Mouse (Mus musculus) spleen, postnatal 4 days (tissue): Measurements from ENCODE around the gene Hand1.
A peak's percentile ranks its signal among the peaks of the same experiment; 100 is the strongest.
"Not testable (repeated sequence)": the region's sequence is repeated elsewhere in the genome, so short reads cannot be mapped to it uniquely, and the experiment has no call there.

Experiments used
- DNase-seq, 2 experiments: peaks; one replicate each; pipeline ENCODE4 v3.0.0; 2022; ENCODE audit warnings: low spot score in 2 of 2

Gene Hand1

GRCm38 (mm10) chr11:57834031-57834430 is 1.4 kb upstream of the Hand1 start:
- no peak for DNase-seq

- no peak for DNase-seq
Observed at GRCm38 (mm10) chr11:57833296-57833977, 819 bp upstream of the Hand1 start.

- no peak for DNase-seq
Observed at GRCm38 (mm10) chr11:57831861-57832260, 757 bp downstream of the Hand1 start.

- no peak for DNase-seq
Observed at GRCm38 (mm10) chr11:57831281-57831781, 1.3 kb downstream of the Hand1 start.

GRCm38 (mm10) chr11:57829871-57830775 is 2.5 kb downstream of the Hand1 start:
- no peak for DNase-seq

- DNase-seq, result no peak
Observed at GRCm38 (mm10) chr11:57828955-57829870, 3.4 kb downstream of the Hand1 start.

GRCm38 (mm10) chr11:57827915-57828545 is 4.6 kb downstream of the Hand1 start:
- DNase-seq, result no peak

GRCm38 (mm10) chr11:57827048-57827914 is 5.3 kb downstream of the Hand1 start:
- DNase-seq, result no peak

- not testable (repeated sequence) for DNase-seq
Observed at GRCm38 (mm10) chr11:57825234-57825633, 7.4 kb downstream of the Hand1 start.

- DNase-seq, result no peak
Observed at GRCm38 (mm10) chr11:57823714-57824113, 8.9 kb downstream of the Hand1 start.

- not testable (repeated sequence) for DNase-seq
Observed at GRCm38 (mm10) chr11:57823159-57823558, 9.5 kb downstream of the Hand1 start.

- DNase-seq, result peak; percentile 78 to 96
Observed at GRCm38 (mm10) chr11:57819999-57820581, 12.5 kb downstream of the Hand1 start.

GRCm38 (mm10) chr11:57818189-57818588 is 14.4 kb downstream of the Hand1 start:
- DNase-seq, result no peak

- no peak for DNase-seq
Observed at GRCm38 (mm10) chr11:57813641-57814040, 19.0 kb downstream of the Hand1 start.

GRCm38 (mm10) chr11:57812212-57812611 is 20.4 kb downstream of the Hand1 start:
- DNase-seq, result no peak

- DNase-seq, result no peak
Observed at GRCm38 (mm10) chr11:57811006-57811405, 21.6 kb downstream of the Hand1 start.

GRCm38 (mm10) chr11:57809732-57810098 is 22.9 kb downstream of the Hand1 start:
- DNase-seq, result no peak

GRCm38 (mm10) chr11:57809017-57809731 is 23.4 kb downstream of the Hand1 start:
- no peak for DNase-seq

- no peak for DNase-seq
Observed at GRCm38 (mm10) chr11:57805047-57805446, 27.6 kb downstream of the Hand1 start.
